Mouse (Mus musculus): Measurements from ENCODE around the gene Ush2a. TPM values are rescaled to one million over a fixed set of nuclear protein-coding genes. Genes with fewer than 3 reads are reported as not detected.

Gene Ush2a
- total RNA-seq, 1 experiment from 2014 or later, result not detected

- ATAC-seq (replicated peaks; ENCODE audit: low read depth, poor library complexity, severe bottlenecking), result no peak
Measured at GRCm38 (mm10) chr1:188385180-188385579, 123.4 kb downstream of the Ush2a start.

DNA sequence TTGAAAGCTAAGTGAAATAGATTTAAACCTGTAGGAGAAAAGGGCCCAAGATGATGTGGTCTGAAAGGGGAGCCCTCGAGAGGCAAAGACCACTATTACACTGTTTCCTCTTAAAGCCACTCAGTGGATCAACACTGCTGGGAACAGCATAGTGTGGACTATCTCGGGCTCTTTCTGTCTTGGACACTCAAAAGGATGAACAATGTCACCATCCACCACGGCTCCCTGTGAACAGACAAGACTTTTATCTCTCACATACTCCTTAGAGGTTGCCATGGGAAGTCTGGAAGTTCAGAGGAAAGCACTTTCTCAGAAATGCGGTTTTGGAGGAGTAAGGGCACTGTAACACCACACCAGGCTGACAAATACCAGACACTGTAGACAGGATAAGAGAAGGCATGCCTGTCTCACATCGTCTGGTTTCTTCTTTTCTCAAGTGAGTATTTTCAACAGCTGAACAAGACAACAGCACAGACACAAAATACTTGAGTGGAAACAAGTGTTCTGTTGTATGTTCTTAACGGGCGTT lies 124.0 kb downstream of the Ush2a start:
- no peak for ATAC-seq (replicated peaks; ENCODE audit: low read depth, poor library complexity, severe bottlenecking)

DNA sequence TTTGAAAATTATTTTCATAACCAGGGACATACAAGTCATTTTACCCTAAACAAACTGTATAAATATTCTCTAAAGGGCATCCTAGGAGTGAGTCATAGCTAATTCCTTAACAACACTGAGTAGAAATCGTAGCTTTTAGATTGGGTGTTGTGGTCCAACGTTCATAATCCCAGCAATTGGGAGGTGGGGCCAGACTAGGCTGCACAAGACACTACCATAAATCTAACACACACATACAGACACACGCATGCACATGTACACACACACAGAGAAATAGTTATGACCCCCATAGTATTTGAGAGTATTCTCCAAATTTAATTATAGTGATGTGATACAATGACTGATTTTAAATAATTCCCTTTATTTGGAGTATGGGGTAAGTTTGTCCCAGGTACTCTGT lies 125.5 kb downstream of the Ush2a start:
- ATAC-seq (replicated peaks; ENCODE audit: low read depth, poor library complexity, severe bottlenecking), result peak; percentile 17; the same call in 1 of the 2 replicates

DNA sequence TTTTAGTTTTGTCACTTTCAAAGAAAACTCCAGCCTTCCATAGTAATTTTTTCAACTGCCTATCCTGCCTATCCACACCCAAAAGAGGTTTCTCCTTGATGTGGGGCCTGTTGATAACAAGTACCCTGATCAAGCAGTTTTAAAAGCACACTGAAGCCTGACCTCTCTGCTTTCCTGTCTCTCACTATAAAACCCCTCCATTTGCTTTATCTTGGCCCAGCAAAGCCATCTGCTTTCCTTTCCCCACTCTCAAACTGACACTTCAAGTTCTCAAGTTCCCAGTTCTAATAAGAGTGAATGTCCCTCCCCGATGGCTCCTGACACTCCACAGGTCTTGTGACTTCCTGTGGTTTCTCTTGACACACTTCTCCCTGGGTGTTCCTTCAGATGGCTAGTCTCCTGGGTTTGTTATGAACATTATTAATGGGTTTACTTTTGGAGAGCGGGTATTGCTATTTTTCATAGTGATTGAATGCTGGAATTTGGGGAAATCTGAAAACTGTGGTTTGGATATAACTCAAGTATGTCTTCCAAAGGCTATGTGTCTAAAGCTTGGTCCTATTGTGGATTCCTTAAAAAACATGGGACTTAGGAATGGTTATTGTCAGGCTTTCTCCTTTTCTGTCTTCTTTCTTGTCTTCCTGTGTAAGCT lies 126.1 kb downstream of the Ush2a start:
- peak; percentile 86 for ATAC-seq (replicated peaks; ENCODE audit: low read depth, poor library complexity, severe bottlenecking)

DNA sequence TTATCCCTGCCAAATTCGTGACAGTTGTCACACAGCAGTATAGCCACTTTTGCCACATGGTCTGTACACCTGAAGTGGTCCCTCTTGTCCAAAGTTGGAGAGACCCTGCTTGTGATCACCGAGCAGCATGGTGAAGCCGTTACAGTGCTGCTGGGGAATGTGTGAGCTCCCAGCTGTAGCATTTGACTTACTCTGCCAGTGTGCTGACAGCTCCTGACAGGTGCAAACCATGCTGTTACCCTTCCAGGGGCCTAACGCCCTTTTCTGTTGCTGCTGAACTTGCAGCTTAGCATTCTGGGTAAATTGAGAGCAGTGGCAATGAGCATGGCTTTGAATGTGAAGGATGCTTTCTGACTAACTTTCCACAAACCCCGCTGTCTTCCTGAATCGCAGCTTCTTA lies 128.3 kb downstream of the Ush2a start:
- ATAC-seq (replicated peaks; ENCODE audit: low read depth, poor library complexity, severe bottlenecking), result no peak

DNA sequence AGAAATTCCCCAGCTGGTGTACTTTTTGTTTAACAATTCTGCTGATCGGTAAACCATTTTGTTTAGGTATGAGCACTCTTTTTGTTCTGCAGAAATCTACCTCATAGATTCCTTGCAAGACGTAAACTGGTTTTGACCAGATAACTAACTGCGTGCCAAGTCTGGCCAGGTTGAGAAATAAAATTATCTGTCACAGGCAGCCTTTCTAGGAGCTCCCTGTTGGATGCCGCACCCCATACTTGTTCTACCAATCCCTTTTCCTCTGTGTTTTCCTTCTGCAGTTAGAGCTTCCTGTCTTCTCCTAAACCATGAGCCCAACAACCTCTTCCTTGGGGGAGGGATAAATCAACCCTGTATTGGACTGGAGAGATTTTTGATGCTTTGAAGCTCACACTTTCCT lies 145.4 kb downstream of the Ush2a start:
- ATAC-seq (replicated peaks; ENCODE audit: low read depth, poor library complexity, severe bottlenecking), result no peak

DNA sequence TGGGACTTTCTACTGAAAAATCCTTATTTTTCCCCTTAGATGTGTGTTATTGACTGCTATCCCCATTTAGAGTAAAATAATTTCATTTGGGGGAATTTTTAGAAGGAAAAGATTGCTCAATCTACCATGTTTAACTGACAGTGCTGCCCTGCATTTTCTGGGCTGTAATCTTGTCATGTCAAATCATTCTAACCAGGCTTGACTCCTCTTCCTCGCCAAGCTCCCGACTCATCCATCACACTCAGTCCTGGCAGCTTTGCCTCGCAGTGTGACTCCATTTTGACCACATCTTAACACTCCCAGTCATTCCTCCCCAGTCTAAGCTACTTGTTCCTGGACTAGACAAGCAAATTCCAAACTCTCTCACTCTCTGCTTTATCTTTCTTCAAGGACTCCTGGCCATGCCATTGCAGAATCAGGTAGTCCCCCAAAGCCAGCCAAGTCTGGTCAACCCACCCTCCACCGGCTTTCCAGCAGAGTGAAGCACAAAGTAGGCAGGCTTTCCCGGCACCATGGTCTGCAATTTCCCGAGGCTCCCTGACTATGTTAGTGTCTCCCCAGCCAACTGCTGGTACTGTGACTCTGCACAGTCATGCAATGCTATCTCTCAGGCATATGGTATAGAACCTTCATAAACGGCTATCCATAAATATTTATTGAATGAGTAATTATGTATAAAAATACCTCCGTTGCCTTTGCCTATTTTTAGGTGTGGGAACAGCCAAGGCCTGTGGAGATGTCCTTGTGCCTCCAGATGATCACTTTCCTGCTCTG lies 146.0 kb downstream of the Ush2a start:
- no peak for ATAC-seq (replicated peaks; ENCODE audit: low read depth, poor library complexity, severe bottlenecking)

DNA sequence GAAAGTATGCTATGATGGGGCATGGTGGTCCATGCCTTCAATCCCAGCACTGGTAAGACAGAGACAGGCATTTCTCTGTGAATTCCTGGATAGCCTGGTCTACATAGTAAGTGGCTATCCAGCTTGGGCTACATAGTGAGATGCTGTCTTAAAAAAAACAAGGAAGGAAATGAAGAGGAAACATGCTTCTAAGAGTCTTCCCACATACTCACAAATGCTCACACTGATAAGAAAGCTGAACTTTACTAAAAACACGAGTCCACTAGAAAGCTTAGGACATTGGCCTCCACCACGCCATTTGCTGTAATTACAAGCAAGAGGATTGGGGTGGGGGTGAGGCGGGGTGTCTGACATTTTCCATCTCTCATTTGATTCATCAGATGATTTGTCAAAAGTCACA lies 148.7 kb downstream of the Ush2a start:
- ATAC-seq (replicated peaks; ENCODE audit: low read depth, poor library complexity, severe bottlenecking), result peak; percentile 51

- ATAC-seq (replicated peaks; ENCODE audit: low read depth, poor library complexity, severe bottlenecking), result no peak
Measured at GRCm38 (mm10) chr1:188420543-188420942, 158.7 kb downstream of the Ush2a start.

- no peak for ATAC-seq (replicated peaks; ENCODE audit: low read depth, poor library complexity, severe bottlenecking)
Measured at GRCm38 (mm10) chr1:188428172-188428571, 166.3 kb downstream of the Ush2a start.

- ATAC-seq (replicated peaks; ENCODE audit: low read depth, poor library complexity, severe bottlenecking), result 0 out of 2 replicates have a peak, but pooled peaks have one; percentile 18
Measured at GRCm38 (mm10) chr1:188430689-188431088, 168.9 kb downstream of the Ush2a start.

DNA sequence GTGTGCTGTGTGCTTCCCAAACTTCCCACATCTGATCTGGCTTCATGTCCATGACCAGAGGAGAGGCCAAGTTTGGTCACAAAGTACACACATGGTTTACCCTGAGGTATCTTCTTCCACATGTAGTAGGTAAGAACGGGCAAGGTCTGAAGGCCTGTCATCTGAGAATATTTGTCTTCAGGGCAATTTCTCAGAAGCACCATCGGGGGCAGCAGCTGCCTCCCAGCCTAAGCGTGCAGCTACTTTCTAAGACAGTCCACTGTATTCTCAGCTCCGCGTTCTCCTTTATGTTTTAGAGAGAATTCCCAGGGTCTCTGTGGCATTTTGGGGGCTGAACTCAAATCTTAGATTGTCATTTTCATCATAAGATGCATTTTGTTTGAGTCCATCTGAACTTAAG lies 186.1 kb downstream of the Ush2a start:
- peak; percentile 60; the same call in 1 of the 2 replicates for ATAC-seq (replicated peaks; ENCODE audit: low read depth, poor library complexity, severe bottlenecking)

- no peak for ATAC-seq (replicated peaks; ENCODE audit: low read depth, poor library complexity, severe bottlenecking)
Measured at GRCm38 (mm10) chr1:188456466-188457175, 194.8 kb downstream of the Ush2a start.

DNA sequence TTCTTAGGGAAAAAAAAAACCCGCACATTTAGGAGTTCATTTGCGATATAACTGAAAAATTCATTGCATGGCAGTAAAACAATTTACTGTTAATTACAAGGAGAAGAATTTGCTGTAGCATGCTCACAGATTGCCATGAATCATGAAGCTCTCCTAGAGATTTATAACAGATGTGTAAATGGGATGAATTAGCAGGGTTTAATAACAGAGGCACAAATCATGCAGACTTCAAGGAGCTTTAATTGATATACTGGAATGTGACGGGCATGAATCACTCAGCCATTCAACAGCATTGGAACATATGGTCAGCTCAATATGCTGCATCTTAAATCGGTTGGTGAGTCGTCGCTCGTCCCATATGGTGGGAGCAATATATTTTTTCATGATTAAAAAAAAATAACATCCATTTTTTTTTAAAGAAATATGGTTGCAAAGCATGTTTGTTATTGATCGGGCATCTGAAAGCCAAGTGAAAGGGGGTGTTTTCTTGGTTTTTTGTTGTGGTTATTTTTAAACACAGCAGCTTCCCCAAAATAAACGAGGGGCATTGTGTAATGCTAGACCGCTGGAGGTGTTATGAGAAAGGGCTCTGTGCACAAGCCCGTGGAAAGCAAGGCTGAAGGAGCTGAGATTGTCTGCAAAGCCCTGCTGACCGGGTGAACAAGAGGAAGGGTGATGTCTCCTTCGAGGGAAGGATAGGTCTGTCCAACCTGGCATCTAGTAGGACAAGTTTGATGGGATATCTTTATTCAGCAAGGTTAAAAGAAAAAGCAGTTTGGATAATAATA lies 195.6 kb downstream of the Ush2a start:
- peak; percentile 87 for ATAC-seq (replicated peaks; ENCODE audit: low read depth, poor library complexity, severe bottlenecking)

- ATAC-seq (replicated peaks; ENCODE audit: low read depth, poor library complexity, severe bottlenecking), result no peak
Measured at GRCm38 (mm10) chr1:188461203-188461602, 199.4 kb downstream of the Ush2a start.

- no peak for ATAC-seq (replicated peaks; ENCODE audit: low read depth, poor library complexity, severe bottlenecking)
Measured at GRCm38 (mm10) chr1:188464653-188465052, 202.8 kb downstream of the Ush2a start.

DNA sequence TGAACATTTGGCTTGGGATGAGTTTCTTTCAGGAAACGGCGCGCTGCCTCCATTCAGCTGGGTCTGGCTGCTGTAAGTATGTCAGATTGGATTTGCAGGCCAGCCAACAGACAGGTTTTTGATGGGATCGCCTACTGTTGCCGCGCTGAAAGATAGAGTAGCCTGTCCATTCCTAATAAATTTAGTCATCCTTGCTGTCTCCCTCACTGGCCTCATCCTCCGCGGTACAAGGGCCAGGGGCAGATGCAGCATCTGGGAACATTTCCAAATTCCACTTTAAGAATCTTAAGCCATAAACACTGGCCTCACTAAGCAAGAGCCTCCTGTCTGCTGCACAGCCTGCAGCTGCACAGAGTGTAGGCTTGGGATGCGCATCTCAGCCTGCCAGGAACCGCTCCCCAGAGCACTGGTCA lies 206.6 kb downstream of the Ush2a start:
- ATAC-seq (replicated peaks; ENCODE audit: low read depth, poor library complexity, severe bottlenecking), result no peak

GRCm38 (mm10) chr1:188504958-188505357 lies 243.1 kb downstream of the Ush2a start:
- no peak for ATAC-seq (replicated peaks; ENCODE audit: low read depth, poor library complexity, severe bottlenecking)

GRCm38 (mm10) chr1:188518792-188519191 lies 257.0 kb downstream of the Ush2a start:
- ATAC-seq (replicated peaks; ENCODE audit: low read depth, poor library complexity, severe bottlenecking), result no peak

DNA sequence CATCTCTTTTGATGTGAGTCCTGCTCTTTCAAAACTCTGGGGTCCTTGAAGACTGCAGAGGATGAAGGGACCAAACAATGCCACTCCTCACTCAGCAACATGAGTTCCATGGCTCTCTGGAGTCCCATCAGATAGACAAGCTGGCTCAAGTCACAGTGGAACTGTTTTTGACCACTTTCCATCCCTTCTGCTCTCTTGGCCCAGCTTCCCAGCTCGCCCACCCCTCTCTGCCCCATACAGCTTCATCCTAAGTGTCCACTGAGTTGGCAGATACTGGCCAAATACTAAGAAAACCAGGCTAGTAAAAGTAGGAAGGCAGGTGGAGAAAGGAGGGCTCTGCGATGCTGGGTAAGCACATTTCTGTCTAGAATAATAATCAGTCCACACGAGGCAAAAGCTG lies 265.6 kb downstream of the Ush2a start:
- no peak for ATAC-seq (replicated peaks; ENCODE audit: low read depth, poor library complexity, severe bottlenecking)
